Mouse (Mus musculus): ENCODE results near the gene Ap3b1. TPM values are rescaled to one million over a fixed set of nuclear protein-coding genes. Genes with fewer than 3 reads are reported as not detected.

Ap3b1 gene
- polyA plus RNA-seq, 1 experiment from 2014 or later, result 35.1 TPM

GRCm38 (mm10) chr13:94518176-94518575 is 159.4 kb downstream of the Ap3b1 start:
- Histone ChIP-seq H3K36me3 (ENCODE audit: control insufficient read depth, insufficient read depth, low read length) (no peaks in the 10 kb centered on the region), H3K9ac (ENCODE audit: low read depth, low read length) (no peak overlapping the region), H3K9me3 (replicated peaks; ENCODE audit: control insufficient read depth, low read length) (no peaks in the 10 kb centered on the region), H3K4me1 (ENCODE audit: control insufficient read depth, insufficient read depth, low read length) (peaks cover 32% of the 10 kb centered on the region), H3K27ac (ENCODE audit: low read depth, low read length) (no peak overlapping the region), H3K4me3 (ENCODE audit: low read depth, low read length) (no peak overlapping the region), H3K27me3 (ENCODE audit: control insufficient read depth, insufficient read depth, low read length) (no peaks in the 10 kb centered on the region), H3K4me2 (no peak overlapping the region)
- 87% methylated on average over 4 of the region's 4 CpGs for WGBS (ENCODE audit: insufficient replicate concordance)
- no peak for ATAC-seq (replicated peaks; ENCODE audit: insufficient number of reproducible peaks, low FRiP score, low TSS enrichment)

GRCm38 (mm10) chr13:94519276-94519675 is 160.5 kb downstream of the Ap3b1 start:
- Histone ChIP-seq H3K36me3 (ENCODE audit: control insufficient read depth, insufficient read depth, low read length) (no peaks in the 10 kb centered on the region), H3K27me3 (ENCODE audit: control insufficient read depth, insufficient read depth, low read length) (no peaks in the 10 kb centered on the region), H3K4me3 (ENCODE audit: low read depth, low read length) (no peak overlapping the region), H3K9ac (ENCODE audit: low read depth, low read length) (no peak overlapping the region), H3K9me3 (replicated peaks; ENCODE audit: control insufficient read depth, low read length) (no peaks in the 10 kb centered on the region), H3K27ac (ENCODE audit: low read depth, low read length) (peak overlapping the region; percentile 82), H3K4me1 (ENCODE audit: control insufficient read depth, insufficient read depth, low read length) (peaks cover 21% of the 10 kb centered on the region), H3K4me2 (no peak overlapping the region)
- ATAC-seq (replicated peaks; ENCODE audit: insufficient number of reproducible peaks, low FRiP score, low TSS enrichment), result no peak
- 64% methylated on average over 8 of the region's 8 CpGs for WGBS (ENCODE audit: insufficient replicate concordance)

DNA sequence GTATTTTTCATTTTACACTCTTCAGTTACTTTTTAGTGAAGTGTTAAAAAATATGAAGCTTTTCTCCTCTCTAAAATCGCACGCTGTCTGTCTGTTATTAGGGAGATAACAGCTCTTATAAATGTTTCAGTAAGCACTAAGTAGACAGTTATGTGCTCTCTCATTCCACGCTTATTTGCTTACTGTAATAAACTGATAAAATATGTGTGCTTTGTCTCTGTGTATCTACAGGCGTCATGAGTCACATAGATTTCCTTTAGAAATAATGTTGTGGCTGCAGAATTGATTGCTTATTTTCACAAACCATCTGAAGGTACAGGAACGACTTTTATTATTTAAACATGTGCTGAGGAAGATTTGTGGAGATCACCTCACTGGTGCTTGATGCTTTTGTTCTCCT is 164.5 kb downstream of the Ap3b1 start:
- Histone ChIP-seq H3K4me2 (no peak overlapping the region), H3K36me3 (ENCODE audit: control insufficient read depth, insufficient read depth, low read length) (no peaks in the 10 kb centered on the region), H3K9me3 (replicated peaks; ENCODE audit: control insufficient read depth, low read length) (no peaks in the 10 kb centered on the region), H3K9ac (ENCODE audit: low read depth, low read length) (no peak overlapping the region), H3K4me1 (ENCODE audit: control insufficient read depth, insufficient read depth, low read length) (peaks cover 27% of the 10 kb centered on the region), H3K27me3 (ENCODE audit: control insufficient read depth, insufficient read depth, low read length) (no peaks in the 10 kb centered on the region), H3K27ac (ENCODE audit: low read depth, low read length) (no peak overlapping the region), H3K4me3 (ENCODE audit: low read depth, low read length) (no peak overlapping the region)
- no peak for ATAC-seq (replicated peaks; ENCODE audit: insufficient number of reproducible peaks, low FRiP score, low TSS enrichment)
- WGBS (ENCODE audit: insufficient replicate concordance), result 71% methylated on average over 5 of the region's 5 CpGs

GRCm38 (mm10) chr13:94524669-94525238 is 166.0 kb downstream of the Ap3b1 start:
- Histone ChIP-seq H3K4me2 (no peak overlapping the region), H3K4me1 (ENCODE audit: control insufficient read depth, insufficient read depth, low read length) (peaks cover 15% of the 10 kb centered on the region), H3K36me3 (ENCODE audit: control insufficient read depth, insufficient read depth, low read length) (no peaks in the 10 kb centered on the region; the same call in 1 of the 2 replicates), H3K27me3 (ENCODE audit: control insufficient read depth, insufficient read depth, low read length) (no peaks in the 10 kb centered on the region), H3K27ac (ENCODE audit: low read depth, low read length) (peak overlapping the region; percentile 68; the same call in 1 of the 2 replicates), H3K4me3 (ENCODE audit: low read depth, low read length) (no peak overlapping the region), H3K9me3 (replicated peaks; ENCODE audit: control insufficient read depth, low read length) (no peaks in the 10 kb centered on the region), H3K9ac (ENCODE audit: low read depth, low read length) (no peak overlapping the region)
- 23% methylated on average over 7 of the region's 7 CpGs for WGBS (ENCODE audit: insufficient replicate concordance)
- ATAC-seq (replicated peaks; ENCODE audit: insufficient number of reproducible peaks, low FRiP score, low TSS enrichment), result no peak

DNA sequence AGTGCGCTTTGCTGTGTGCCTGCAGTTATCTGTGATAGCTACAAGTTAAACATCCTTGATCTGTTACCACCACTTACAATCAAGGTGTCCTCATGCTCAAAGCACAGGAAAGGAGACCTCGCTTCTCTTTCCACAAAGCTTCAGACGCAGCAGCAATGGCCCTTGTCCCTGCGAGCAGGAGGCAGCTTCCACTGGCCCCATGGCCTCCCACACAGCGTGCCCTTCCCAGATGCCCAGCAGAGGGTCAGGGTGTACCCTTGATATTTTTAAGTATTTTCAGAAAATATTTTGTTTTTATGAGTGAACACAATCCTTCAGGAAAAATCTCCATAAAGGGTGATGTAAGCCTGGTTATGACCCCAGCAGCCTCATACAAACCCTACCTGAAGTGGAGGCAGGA is 170.4 kb downstream of the Ap3b1 start:
- no peak overlapping the region for H3K9ac ChIP-seq (ENCODE audit: low read depth, low read length)
- H3K9me3 ChIP-seq (replicated peaks; ENCODE audit: control insufficient read depth, low read length), result no peaks in the 10 kb centered on the region
- H3K4me3 ChIP-seq (ENCODE audit: low read depth, low read length), result no peak overlapping the region
- no peaks in the 10 kb centered on the region for H3K27me3 ChIP-seq (ENCODE audit: control insufficient read depth, insufficient read depth, low read length)
- WGBS (ENCODE audit: insufficient replicate concordance), result 92% methylated on average over 5 of the region's 5 CpGs
- no peak overlapping the region for H3K4me2 ChIP-seq
- no peak overlapping the region for H3K27ac ChIP-seq (ENCODE audit: low read depth, low read length)
- H3K4me1 ChIP-seq (ENCODE audit: control insufficient read depth, insufficient read depth, low read length), result peaks cover 10% of the 10 kb centered on the region; the same call in 1 of the 2 replicates
- no peaks in the 10 kb centered on the region; the same call in 1 of the 2 replicates for H3K36me3 ChIP-seq (ENCODE audit: control insufficient read depth, insufficient read depth, low read length)
- no peak for ATAC-seq (replicated peaks; ENCODE audit: insufficient number of reproducible peaks, low FRiP score, low TSS enrichment)

- Histone ChIP-seq H3K4me1 (ENCODE audit: control insufficient read depth, insufficient read depth, low read length) (no peaks in the 10 kb centered on the region), H3K9me3 (replicated peaks; ENCODE audit: control insufficient read depth, low read length) (no peaks in the 10 kb centered on the region), H3K9ac (ENCODE audit: low read depth, low read length) (no peak overlapping the region), H3K27ac (ENCODE audit: low read depth, low read length) (no peak overlapping the region), H3K4me3 (ENCODE audit: low read depth, low read length) (no peak overlapping the region), H3K36me3 (ENCODE audit: control insufficient read depth, insufficient read depth, low read length) (no peaks in the 10 kb centered on the region; the same call in 1 of the 2 replicates), H3K27me3 (ENCODE audit: control insufficient read depth, insufficient read depth, low read length) (no peaks in the 10 kb centered on the region), H3K4me2 (no peak overlapping the region)
- no peak for ATAC-seq (replicated peaks; ENCODE audit: insufficient number of reproducible peaks, low FRiP score, low TSS enrichment)
- WGBS (ENCODE audit: insufficient replicate concordance), result 91% methylated on average over 8 of the region's 8 CpGs
Measured at GRCm38 (mm10) chr13:94533516-94533915, 174.8 kb downstream of the Ap3b1 start.

DNA sequence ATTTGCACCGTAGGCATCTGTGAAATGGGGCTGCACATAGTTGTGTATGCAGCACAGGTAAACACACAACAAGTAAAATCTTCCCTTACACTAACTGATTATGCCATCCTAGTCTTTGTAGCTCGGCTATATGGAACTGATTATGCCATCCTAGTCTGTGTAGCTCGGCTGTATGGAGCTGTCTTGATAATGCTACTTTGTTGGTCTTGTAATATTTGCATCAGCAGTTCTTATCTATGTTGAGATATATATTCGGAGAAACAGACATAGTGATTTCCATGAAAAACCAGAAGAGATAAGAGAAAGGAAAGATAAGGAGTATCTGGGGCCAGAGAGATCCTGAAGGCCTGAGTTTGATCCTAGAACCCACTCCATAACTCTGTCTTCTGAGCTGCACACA is 178.6 kb downstream of the Ap3b1 start:
- Histone ChIP-seq H3K27ac (ENCODE audit: low read depth, low read length) (no peak overlapping the region), H3K9me3 (replicated peaks; ENCODE audit: control insufficient read depth, low read length) (no peaks in the 10 kb centered on the region), H3K4me1 (ENCODE audit: control insufficient read depth, insufficient read depth, low read length) (no peaks in the 10 kb centered on the region), H3K36me3 (ENCODE audit: control insufficient read depth, insufficient read depth, low read length) (no peaks in the 10 kb centered on the region), H3K4me2 (no peak overlapping the region), H3K4me3 (ENCODE audit: low read depth, low read length) (no peak overlapping the region), H3K27me3 (ENCODE audit: control insufficient read depth, insufficient read depth, low read length) (no peaks in the 10 kb centered on the region), H3K9ac (ENCODE audit: low read depth, low read length) (no peak overlapping the region)
- ATAC-seq (replicated peaks; ENCODE audit: insufficient number of reproducible peaks, low FRiP score, low TSS enrichment), result no peak
- WGBS (ENCODE audit: insufficient replicate concordance), result 64% methylated on average over 4 of the region's 4 CpGs

GRCm38 (mm10) chr13:94539851-94540646 is 181.3 kb downstream of the Ap3b1 start:
- no peaks in the 10 kb centered on the region for H3K36me3 ChIP-seq (ENCODE audit: control insufficient read depth, insufficient read depth, low read length)
- no peak overlapping the region for H3K9ac ChIP-seq (ENCODE audit: low read depth, low read length)
- H3K27ac ChIP-seq (ENCODE audit: low read depth, low read length), result no peak overlapping the region
- ATAC-seq (replicated peaks; ENCODE audit: insufficient number of reproducible peaks, low FRiP score, low TSS enrichment), result no peak
- no peaks in the 10 kb centered on the region for H3K9me3 ChIP-seq (replicated peaks; ENCODE audit: control insufficient read depth, low read length)
- H3K27me3 ChIP-seq (ENCODE audit: control insufficient read depth, insufficient read depth, low read length), result no peaks in the 10 kb centered on the region
- no peaks in the 10 kb centered on the region for H3K4me1 ChIP-seq (ENCODE audit: control insufficient read depth, insufficient read depth, low read length)
- H3K4me3 ChIP-seq (ENCODE audit: low read depth, low read length), result no peak overlapping the region
- H3K4me2 ChIP-seq, result no peak overlapping the region
- 91% methylated on average over 10 of the region's 10 CpGs for WGBS (ENCODE audit: insufficient replicate concordance)

DNA sequence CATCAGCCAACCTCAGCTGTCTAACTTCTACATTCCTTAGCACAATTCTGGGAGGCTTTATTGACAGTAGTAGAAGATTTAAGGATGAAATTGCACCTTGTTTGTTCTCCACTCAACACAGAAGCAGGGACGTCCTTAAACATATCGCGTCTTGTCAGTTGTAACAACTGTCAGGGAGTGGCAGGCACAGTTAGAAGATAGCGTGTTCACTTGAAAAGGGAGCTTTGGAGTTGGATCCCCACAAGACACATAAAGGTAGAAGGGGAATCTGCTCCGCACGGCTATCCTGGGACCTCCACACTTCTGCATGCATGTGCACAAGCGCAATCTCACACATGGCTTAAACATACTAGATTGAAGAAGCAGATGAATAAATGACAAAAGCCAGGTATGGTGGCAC is 183.3 kb downstream of the Ap3b1 start:
- Histone ChIP-seq H3K9ac (ENCODE audit: low read depth, low read length) (no peak overlapping the region), H3K36me3 (ENCODE audit: control insufficient read depth, insufficient read depth, low read length) (no peaks in the 10 kb centered on the region), H3K4me1 (ENCODE audit: control insufficient read depth, insufficient read depth, low read length) (no peaks in the 10 kb centered on the region), H3K4me3 (ENCODE audit: low read depth, low read length) (no peak overlapping the region), H3K9me3 (replicated peaks; ENCODE audit: control insufficient read depth, low read length) (no peaks in the 10 kb centered on the region), H3K4me2 (no peak overlapping the region), H3K27me3 (ENCODE audit: control insufficient read depth, insufficient read depth, low read length) (no peaks in the 10 kb centered on the region), H3K27ac (ENCODE audit: low read depth, low read length) (no peak overlapping the region)
- 88% methylated on average over 7 of the region's 7 CpGs for WGBS (ENCODE audit: insufficient replicate concordance)
- no peak for ATAC-seq (replicated peaks; ENCODE audit: insufficient number of reproducible peaks, low FRiP score, low TSS enrichment)

All from heart, embryonic 11.5 days (tissue).